Mouse (Mus musculus) limb, embryonic 15.5 days (tissue): ENCODE measurements around the gene Spata31d1d. TPM values are rescaled to one million over a fixed set of nuclear protein-coding genes. Genes with fewer than 3 reads are reported as not detected.

Source experiments
- ATAC-seq: fragments of 200-750 bp; cut with Nextera tagmentation; 2 replicates; pipeline ENCODE4 v1.8.0; 2017; ENCODE audit warnings: low read depth, moderate TSS enrichment; ENCODE audit not compliant: insufficient number of reproducible peaks, low FRiP score, low TSS enrichment
- H3K27ac ChIP-seq: fragments of 300-500 bp; sonication (generic); 2 replicates; pipeline ENCODE4 v1.5.1; 2015; ENCODE audit warnings: moderate library complexity, mild to moderate bottlenecking, inconsistent platforms
- H3K27me3 ChIP-seq: fragments of 300-500 bp; sonication (generic); 2 replicates; pipeline ENCODE4 v1.6.1; 2015; ENCODE audit warnings: inconsistent platforms
- H3K36me3 ChIP-seq: fragments of 300-500 bp; sonication (generic); 2 replicates; pipeline ENCODE4 v1.6.1; 2015; ENCODE audit warnings: inconsistent platforms
- H3K4me1 ChIP-seq: fragments of 300-500 bp; sonication (generic); 2 replicates; pipeline ENCODE4 v1.6.1; 2015; ENCODE audit warnings: inconsistent platforms
- H3K4me2 ChIP-seq: fragments of 300-500 bp; sonication (generic); 2 replicates; pipeline ENCODE4 v1.6.1; 2015; ENCODE audit warnings: mild to moderate bottlenecking, inconsistent platforms
- H3K4me3 ChIP-seq: fragments of 300-500 bp; sonication (generic); 2 replicates; pipeline ENCODE4 v1.5.1; 2015; ENCODE audit warnings: mild to moderate bottlenecking, inconsistent platforms
- H3K9ac ChIP-seq: fragments of 300-500 bp; sonication (generic); 2 replicates; pipeline ENCODE4 v1.6.1; 2015; ENCODE audit warnings: inconsistent platforms
- H3K9me3 ChIP-seq: fragments of 300-500 bp; sonication (generic); 2 replicates; pipeline ENCODE4 v1.6.1; 2016; ENCODE audit warnings: inconsistent platforms
- WGBS: fragments of 180-500 bp; shearing (Covaris S2); methylation state at CpG from one replicate; pipeline ENCODE4 v1.1.7; 2015; 5-methylcytosine and 5-hydroxymethylcytosine counted together
- polyA plus RNA-seq: library from polyadenylated mRNA; unstranded; fragments of >200 nt; fragmentation: Nextera tagmentation; extraction: Ambion mirVana; gene quantifications from 2 replicates; pipeline ENCODE4 v1.2.1, GENCODE M21; 2015

Spata31d1d gene
- polyA plus RNA-seq, 1 experiment from 2014 or later = not detected

DNA sequence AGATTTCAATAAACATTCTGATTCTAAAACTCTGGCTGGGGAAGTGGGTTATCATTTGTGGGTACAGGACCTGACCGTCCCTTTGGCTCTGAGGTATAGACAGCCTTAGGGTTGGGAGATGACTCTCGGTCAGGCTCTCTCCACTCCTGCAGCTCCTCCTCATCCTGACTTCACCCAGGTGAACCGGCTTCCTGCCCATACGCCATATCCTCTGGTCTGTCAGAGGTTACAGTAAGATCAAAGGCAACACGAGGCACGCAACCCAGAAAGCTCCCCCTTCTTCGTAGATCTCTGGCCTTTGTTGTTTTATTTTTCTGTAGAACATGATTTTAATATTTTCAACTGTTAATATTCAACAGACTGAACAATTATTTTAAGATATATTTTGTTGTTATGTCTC, 35.8 kb downstream of the Spata31d1d start:
- Histone ChIP-seq H3K4me1 (no peaks in the 10 kb centered on the region), H3K27ac (no peak overlapping the region), H3K27me3 (no peaks in the 10 kb centered on the region), H3K36me3 (no peaks in the 10 kb centered on the region), H3K9ac (no peak overlapping the region), H3K4me2 (no peak overlapping the region), H3K4me3 (no peak overlapping the region), H3K9me3 (no peaks in the 10 kb centered on the region)
- ATAC-seq = no peak
- WGBS = 77% methylated on average over 7 of the region's 7 CpGs

DNA sequence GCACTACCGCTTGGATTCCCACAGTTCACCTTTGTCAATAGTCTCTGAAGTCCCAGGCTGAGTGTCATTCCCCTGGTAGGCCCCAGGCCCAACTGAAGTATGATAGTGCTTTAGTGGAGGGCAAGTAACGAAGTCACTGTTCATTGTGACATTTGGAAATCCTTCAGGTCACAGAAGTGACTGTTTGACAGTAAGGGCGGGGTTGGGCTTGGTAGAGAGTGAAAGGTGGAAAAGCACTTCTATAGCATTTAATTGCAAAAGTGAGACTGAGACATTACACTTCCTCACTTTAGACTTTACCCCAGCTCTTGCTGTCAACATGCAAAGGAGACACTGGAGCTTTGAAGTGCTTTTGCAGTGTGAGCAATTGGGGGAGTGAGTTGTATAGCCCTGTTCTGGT, 37.5 kb downstream of the Spata31d1d start, which contains the start of gene 4921517D22Rik:
Gene 4921517D22Rik (minus strand): TSS at position 101 of the 400 bp plus-strand sequence.
- no peaks in the 10 kb centered on the region for H3K9me3 ChIP-seq
- H3K4me3 ChIP-seq = no peak within 1 kb of the TSS
- 82% methylated on average over 3 of the region's 3 CpGs for WGBS
- no peak for ATAC-seq
- no peaks in the 10 kb centered on the region for H3K36me3 ChIP-seq
- no peaks in the 10 kb centered on the region for H3K4me1 ChIP-seq
- H3K9ac ChIP-seq = no peak within 1 kb of the TSS
- no peaks in the 10 kb centered on the region for H3K27me3 ChIP-seq
- no peak within 1 kb of the TSS for H3K27ac ChIP-seq
- no peak within 1 kb of the TSS for H3K4me2 ChIP-seq

DNA sequence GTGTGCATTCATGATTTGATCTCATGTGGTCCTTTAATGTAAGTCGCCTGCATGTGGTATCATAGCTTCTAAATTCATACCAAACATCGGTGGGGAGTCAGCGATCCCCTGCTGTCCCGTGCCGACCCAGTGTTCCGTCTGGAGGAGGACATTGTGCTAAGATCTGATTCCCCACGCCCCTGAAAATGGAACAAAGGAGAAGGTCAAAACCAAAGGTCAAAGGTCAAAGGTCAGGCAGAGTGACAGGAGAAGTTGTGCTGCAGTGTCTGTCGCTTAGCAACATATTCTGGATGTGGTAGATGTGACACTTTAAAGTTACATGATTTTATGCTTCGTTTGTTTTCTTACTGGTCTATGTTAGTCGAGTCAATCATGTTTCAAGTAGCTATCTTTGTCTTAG, 40.1 kb downstream of the Spata31d1d start:
- Histone ChIP-seq H3K27me3 (no peaks in the 10 kb centered on the region), H3K4me1 (no peaks in the 10 kb centered on the region), H3K9me3 (no peaks in the 10 kb centered on the region), H3K9ac (no peak overlapping the region), H3K27ac (no peak overlapping the region), H3K36me3 (no peaks in the 10 kb centered on the region), H3K4me2 (no peak overlapping the region), H3K4me3 (no peak overlapping the region)
- WGBS = 76% methylated on average over 10 of the region's 10 CpGs
- ATAC-seq = no peak

DNA sequence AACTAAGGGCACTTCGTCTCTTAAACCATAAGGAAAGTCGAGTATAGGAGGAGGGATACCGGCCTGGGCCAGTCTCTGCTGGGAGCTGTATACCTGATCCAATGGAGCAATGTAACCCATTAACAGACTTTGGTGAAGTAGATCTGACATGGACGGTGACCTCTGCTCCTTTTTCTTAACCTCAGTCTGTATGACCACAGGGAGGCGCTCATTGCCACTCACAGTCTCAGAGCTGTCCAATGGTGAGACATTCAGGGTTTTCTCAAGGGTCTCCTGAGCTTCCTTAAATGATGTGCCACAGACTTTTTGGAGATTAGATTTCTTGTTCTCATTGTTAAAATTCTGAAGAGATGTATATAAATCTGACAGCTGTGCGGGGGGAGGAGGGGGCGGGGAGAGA, 41.0 kb downstream of the Spata31d1d start:
- WGBS = 77% methylated on average over 7 of the region's 7 CpGs
- Histone ChIP-seq H3K9me3 (no peaks in the 10 kb centered on the region), H3K4me3 (no peak overlapping the region)

DNA sequence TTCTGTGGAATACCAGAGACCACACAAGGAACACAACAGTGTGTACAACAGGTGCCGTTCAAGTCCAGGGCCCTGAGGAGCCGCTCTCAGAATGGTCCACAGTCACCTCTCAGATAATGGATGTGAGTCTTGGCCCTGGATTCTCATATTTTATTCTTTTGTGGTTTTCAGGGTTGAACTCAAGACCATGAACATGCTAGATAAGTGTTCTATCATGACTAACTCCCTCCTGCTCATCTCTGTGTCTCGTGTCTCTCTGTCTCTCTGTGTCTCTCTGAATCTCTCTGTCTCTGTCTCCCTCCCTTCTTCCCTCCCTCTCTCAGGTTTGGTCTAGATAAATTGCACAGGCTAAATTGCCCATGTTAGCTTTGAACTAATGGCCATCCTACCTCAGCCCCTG, 41.7 kb downstream of the Spata31d1d start:
- Histone ChIP-seq H3K36me3 (no peaks in the 10 kb centered on the region), H3K27me3 (no peaks in the 10 kb centered on the region), H3K9me3 (no peaks in the 10 kb centered on the region), H3K9ac (no peak overlapping the region), H3K27ac (no peak overlapping the region), H3K4me2 (no peak overlapping the region), H3K4me3 (no peak overlapping the region), H3K4me1 (no peaks in the 10 kb centered on the region)
- ATAC-seq = no peak
- 93% methylated on average over 3 of the region's 3 CpGs for WGBS

More for the DNA sequence above, 41.0 kb downstream of the Spata31d1d start:
- no peak for ATAC-seq
- Histone ChIP-seq H3K36me3 (no peaks in the 10 kb centered on the region), H3K4me2 (no peak overlapping the region), H3K9ac (no peak overlapping the region), H3K4me1 (no peaks in the 10 kb centered on the region), H3K27ac (no peak overlapping the region), H3K27me3 (no peaks in the 10 kb centered on the region)

DNA sequence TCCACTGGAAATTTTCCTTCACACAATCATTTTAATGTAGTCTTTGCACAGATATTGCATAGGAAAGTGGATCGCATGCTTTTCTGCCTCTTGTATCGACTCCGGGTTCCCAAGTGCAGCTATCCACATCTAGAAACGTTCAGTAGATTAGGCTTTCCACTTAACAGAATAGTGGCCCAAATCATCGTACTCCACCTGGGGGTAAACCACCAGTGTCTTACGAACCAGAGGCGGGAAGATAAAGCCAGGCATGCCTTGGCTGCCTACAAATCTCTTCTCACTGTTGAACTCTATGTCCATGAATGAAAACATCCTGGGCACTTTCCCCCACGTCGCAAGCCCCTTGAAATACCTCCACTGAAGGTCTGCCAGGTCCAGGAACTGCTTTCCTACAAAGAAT, 42.2 kb downstream of the Spata31d1d start:
- Histone ChIP-seq H3K4me1 (no peaks in the 10 kb centered on the region), H3K9ac (no peak overlapping the region), H3K36me3 (no peaks in the 10 kb centered on the region), H3K9me3 (no peaks in the 10 kb centered on the region), H3K27ac (no peak overlapping the region), H3K27me3 (no peaks in the 10 kb centered on the region), H3K4me2 (no peak overlapping the region), H3K4me3 (no peak overlapping the region)
- WGBS = 85% methylated on average over 9 of the region's 9 CpGs
- no peak for ATAC-seq

DNA sequence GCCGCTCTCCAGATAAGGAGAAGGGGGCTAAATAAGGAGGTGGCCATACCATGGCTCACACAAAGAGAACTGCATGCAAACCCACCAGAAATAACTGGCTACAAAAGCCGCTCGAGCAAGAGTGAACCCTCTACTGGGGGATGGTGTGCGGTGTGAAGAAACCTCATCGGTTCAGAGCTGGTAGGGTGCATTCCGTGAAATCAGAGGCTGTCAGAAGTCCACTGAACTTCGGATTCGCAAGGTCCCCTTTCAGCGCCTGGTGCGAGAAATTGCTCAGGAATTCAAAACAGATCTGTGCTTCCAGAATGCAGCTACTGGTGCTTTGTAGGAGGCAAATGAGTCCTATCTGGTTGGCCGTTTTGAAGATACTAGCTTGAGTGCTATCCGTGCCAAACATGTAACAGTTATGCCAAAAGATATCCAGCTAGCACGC, 43.2 kb downstream of the Spata31d1d start:
- Histone ChIP-seq H3K4me2 (no peak overlapping the region), H3K4me1 (no peaks in the 10 kb centered on the region), H3K4me3 (no peak overlapping the region), H3K9ac (no peak overlapping the region), H3K9me3 (no peaks in the 10 kb centered on the region), H3K27ac (no peak overlapping the region), H3K36me3 (no peaks in the 10 kb centered on the region), H3K27me3 (no peaks in the 10 kb centered on the region)
- ATAC-seq = no peak
- WGBS = 71% methylated on average over 13 of the region's 13 CpGs

DNA sequence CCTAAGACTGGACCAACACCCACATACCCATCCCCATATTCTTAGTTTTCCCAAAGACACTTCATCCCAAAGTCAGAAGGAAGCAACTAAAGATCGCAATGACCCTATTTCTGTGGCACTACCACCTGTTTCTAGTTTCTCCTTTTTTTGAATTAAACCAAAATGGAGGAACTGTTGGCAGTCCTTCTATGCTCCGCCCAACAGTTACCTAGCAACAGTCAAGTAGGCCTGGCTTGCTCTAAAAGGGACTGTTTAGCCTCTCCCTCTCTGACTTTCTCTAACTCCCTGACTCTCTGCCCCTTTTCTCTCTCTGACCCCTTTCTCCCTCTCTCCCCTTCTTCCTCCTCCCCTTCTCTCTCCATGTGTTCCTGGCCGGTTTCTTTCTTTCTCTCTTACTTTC, 46.3 kb downstream of the Spata31d1d start:
- H3K36me3 ChIP-seq = no peaks in the 10 kb centered on the region
- H3K27ac ChIP-seq = no peak overlapping the region
- no peak overlapping the region for H3K4me3 ChIP-seq
- WGBS = 83% methylated on average over 3 of the region's 3 CpGs
- H3K4me2 ChIP-seq = no peak overlapping the region
- H3K27me3 ChIP-seq = 0 out of 2 replicates have a peak, but pooled peaks cover 3% of the 10 kb centered on the region
- no peak for ATAC-seq
- no peak overlapping the region for H3K9ac ChIP-seq
- no peaks in the 10 kb centered on the region for H3K4me1 ChIP-seq
- H3K9me3 ChIP-seq = no peaks in the 10 kb centered on the region

DNA sequence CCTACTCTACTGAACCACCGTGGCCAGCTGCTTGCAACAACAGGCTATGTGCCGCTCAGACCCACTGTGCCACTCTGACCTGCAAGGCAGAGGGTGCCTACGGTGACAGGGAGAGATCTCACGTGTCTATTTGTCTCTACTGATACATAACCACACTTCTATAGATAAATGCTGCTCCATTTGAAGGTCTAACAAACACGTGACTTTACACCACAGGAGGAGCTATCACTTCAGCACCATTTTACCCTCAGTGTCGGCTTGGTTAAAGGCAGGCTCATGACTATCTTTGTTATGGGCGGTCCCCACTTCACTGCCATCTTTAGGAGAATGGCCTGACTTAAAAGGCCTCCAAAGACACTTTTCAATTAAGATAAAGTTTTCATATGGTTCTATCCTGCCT, 48.9 kb downstream of the Spata31d1d start:
- no peak overlapping the region for H3K9ac ChIP-seq
- ATAC-seq = no peak
- H3K36me3 ChIP-seq = no peaks in the 10 kb centered on the region
- H3K27me3 ChIP-seq = 0 out of 2 replicates have a peak, but pooled peaks cover 3% of the 10 kb centered on the region
- no peak overlapping the region for H3K4me2 ChIP-seq
- H3K4me1 ChIP-seq = no peaks in the 10 kb centered on the region
- no peak overlapping the region for H3K4me3 ChIP-seq
- no peaks in the 10 kb centered on the region for H3K9me3 ChIP-seq
- no peak overlapping the region for H3K27ac ChIP-seq
- 24% methylated on average over 7 of the region's 7 CpGs for WGBS

DNA sequence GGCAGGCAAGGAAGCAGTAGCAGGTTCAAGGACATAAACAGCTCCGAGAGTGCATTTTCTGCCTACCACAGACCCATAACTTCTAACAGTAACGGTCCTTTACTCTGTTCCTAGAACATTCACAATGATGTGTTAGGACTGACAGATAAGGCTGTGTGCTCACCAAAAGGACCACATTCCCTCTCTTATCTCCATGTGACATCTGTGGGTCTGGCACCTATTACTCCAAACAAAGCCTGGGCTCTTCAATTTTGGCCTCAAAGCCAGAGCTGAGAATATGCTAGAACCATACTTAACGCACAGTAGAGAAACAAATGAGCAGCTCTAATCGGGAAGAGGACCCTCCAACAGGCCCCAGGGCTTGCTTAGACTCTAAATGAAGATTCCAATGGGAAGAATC, 51.6 kb downstream of the Spata31d1d start:
- H3K4me2 ChIP-seq = no peak overlapping the region
- no peak for ATAC-seq
- 56% methylated on average over 4 of the region's 4 CpGs for WGBS
- 0 out of 2 replicates have a peak, but pooled peaks cover 3% of the 10 kb centered on the region for H3K27me3 ChIP-seq
- no peak overlapping the region for H3K9ac ChIP-seq
- H3K4me3 ChIP-seq = no peak overlapping the region
- H3K4me1 ChIP-seq = 0 out of 2 replicates have a peak, but pooled peaks cover under 1% of the 10 kb centered on the region
- no peak overlapping the region for H3K27ac ChIP-seq
- no peaks in the 10 kb centered on the region for H3K9me3 ChIP-seq
- no peaks in the 10 kb centered on the region for H3K36me3 ChIP-seq

DNA sequence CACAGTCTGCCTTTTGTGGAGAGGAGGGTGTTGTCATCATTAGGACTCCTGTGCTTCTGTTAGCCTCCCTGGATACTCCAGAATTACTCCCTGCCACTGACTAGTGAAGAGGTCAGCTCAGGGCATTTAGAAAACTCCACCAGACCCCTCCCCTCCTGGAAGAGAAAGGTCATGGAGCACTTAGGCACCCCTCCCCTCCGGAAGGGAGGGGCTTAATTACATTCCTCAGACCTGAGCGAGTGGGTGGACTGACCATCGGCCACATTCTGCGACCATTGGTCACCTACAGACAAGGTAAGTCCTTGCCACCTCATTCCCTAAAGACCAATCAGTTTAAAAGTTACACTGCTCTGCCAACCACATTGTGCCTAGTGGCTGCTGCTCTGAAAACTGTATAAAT, 52.2 kb downstream of the Spata31d1d start:
- Histone ChIP-seq H3K4me1 (peaks cover 5% of the 10 kb centered on the region), H3K9me3 (no peaks in the 10 kb centered on the region), H3K27ac (no peak overlapping the region), H3K9ac (no peak overlapping the region), H3K27me3 (0 out of 2 replicates have a peak, but pooled peaks cover 3% of the 10 kb centered on the region), H3K4me2 (no peak overlapping the region), H3K4me3 (no peak overlapping the region), H3K36me3 (no peaks in the 10 kb centered on the region)
- 30% methylated on average over 4 of the region's 4 CpGs for WGBS
- no peak for ATAC-seq

DNA sequence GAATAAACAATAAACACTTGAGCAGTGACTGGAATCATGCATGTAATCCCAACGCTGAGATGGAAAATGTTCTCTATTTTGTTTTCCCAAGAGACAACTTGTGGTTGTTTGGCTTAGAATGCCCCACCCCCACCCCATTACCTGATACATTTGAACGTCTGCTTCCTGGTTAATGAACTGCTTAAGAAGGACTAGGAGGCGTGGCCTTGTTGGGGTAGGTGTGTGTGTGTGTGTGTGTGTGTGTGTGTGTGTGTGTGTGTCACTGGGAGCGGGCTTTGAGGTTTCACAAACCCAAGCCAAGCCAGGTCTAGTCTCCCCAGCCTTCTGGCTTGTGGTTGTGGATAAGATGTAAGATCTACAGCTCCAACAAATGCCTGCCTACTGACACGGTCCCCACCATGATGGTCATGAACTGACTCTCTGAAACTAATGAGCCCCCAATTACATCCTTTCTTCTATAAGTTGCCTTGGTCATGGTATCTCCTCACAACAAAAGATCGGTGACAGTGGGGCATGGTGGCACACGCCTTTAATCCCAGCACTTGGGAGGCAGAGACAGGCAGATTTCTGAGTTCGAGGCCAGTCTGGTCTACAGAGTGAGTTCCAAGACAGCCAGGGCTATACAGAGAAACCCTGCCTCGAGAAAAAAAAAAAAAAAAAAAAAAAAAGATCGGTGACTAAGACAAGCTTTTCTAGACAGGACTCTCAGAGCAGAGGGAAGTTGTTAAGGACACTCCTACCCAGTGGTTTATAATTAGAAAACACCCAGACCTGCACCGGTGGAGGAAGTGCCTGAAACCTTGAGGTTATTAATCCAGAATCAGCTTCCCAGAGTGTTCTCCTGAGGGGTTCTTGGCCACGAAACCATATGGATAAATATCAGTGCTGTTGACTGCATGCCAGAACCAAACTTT, 55.0 kb downstream of the Spata31d1d start:
- Histone ChIP-seq H3K27ac (no peak overlapping the region), H3K4me1 (peaks cover 13% of the 10 kb centered on the region), H3K4me3 (no peak overlapping the region), H3K9ac (no peak overlapping the region), H3K36me3 (no peaks in the 10 kb centered on the region), H3K27me3 (no peaks in the 10 kb centered on the region), H3K9me3 (no peaks in the 10 kb centered on the region), H3K4me2 (no peak overlapping the region)
- 66% methylated on average over 12 of the region's 12 CpGs for WGBS
- ATAC-seq = no peak
